Mouse (Mus musculus) liver, embryonic 14.5 days (tissue): Measurements from ENCODE around the gene Taf6l. TPM values are rescaled to one million over a fixed set of nuclear protein-coding genes. Genes with fewer than 3 reads are reported as not detected.
A peak's percentile ranks its signal among the peaks of the same experiment; 100 is the strongest.

Source experiments
- ATAC-seq: fragments of 200-750 bp; cut with Nextera tagmentation; 2 replicates; pipeline ENCODE4 v1.8.0; 2017; ENCODE audit warnings: moderate number of reproducible peaks, mild to moderate bottlenecking, moderate library complexity; ENCODE audit not compliant: insufficient read depth
- DNase-seq, 3 experiments: peaks; one replicate each; pipeline ENCODE4 v3.0.0-alpha.2; 2012 to 2013; ENCODE audit warnings: low read depth in 3 of 3, low spot score in 3 of 3
- H3K27ac ChIP-seq: fragments of 300-500 bp; sonication (generic); 2 replicates; pipeline ENCODE4 v1.5.1; 2014; ENCODE audit warnings: moderate library complexity, mild to moderate bottlenecking, control low read depth, inconsistent platforms
- H3K27me3 ChIP-seq: fragments of 300-500 bp; sonication (generic); 2 replicates; pipeline ENCODE4 v1.6.1; 2014; ENCODE audit warnings: mild to moderate bottlenecking, low read length, moderate library complexity; ENCODE audit not compliant: control insufficient read depth, insufficient read depth
- H3K36me3 ChIP-seq: fragments of 300-500 bp; sonication (generic); replicated peaks from 2 replicates; pipeline ENCODE4 v1.6.1; 2014; ENCODE audit warnings: low read depth; ENCODE audit not compliant: control insufficient read depth, insufficient read depth
- H3K4me1 ChIP-seq, 2 experiments: fragments of 200-500 bp in 1 of 2; fragments of 300-500 bp in 1 of 2; sonication (generic) in 1 of 2; replicated peaks; 2 replicates each; pipeline ENCODE4 v1.6.1; 2012 to 2014; ENCODE audit warnings: antibody characterized with exemption in 1 of 2, inconsistent platforms in 1 of 2, low read length in 1 of 2; ENCODE audit not compliant: control insufficient read depth in 2 of 2, insufficient read depth in 2 of 2
- H3K4me2 ChIP-seq: fragments of 300-500 bp; sonication (generic); 2 replicates; pipeline ENCODE4 v1.6.1; 2014; ENCODE audit warnings: low read depth, mild to moderate bottlenecking, control low read depth, moderate library complexity
- H3K4me3 ChIP-seq, 2 experiments: fragments of 200-500 bp in 1 of 2; fragments of 300-500 bp in 1 of 2; sonication (generic) in 1 of 2; 2 replicates each; pipeline ENCODE4 v1.5.1; 2012 to 2014; ENCODE audit warnings: low read depth in 2 of 2, low read length in 2 of 2, mild to moderate bottlenecking in 2 of 2, control low read depth in 1 of 2, inconsistent platforms in 1 of 2, moderate library complexity in 1 of 2; ENCODE audit not compliant: insufficient read depth in 1 of 2
- H3K9ac ChIP-seq: fragments of 300-500 bp; sonication (generic); replicated peaks from 2 replicates; pipeline ENCODE4 v1.6.1; 2014; ENCODE audit warnings: mild to moderate bottlenecking, control low read depth, moderate library complexity
- H3K9me3 ChIP-seq: fragments of 300-500 bp; sonication (generic); 2 replicates; pipeline ENCODE4 v1.6.1; 2016; ENCODE audit warnings: low read length, mixed read lengths; ENCODE audit not compliant: control insufficient read depth
- CTCF ChIP-seq: IDR thresholded peaks from 2 replicates; pipeline ENCODE4 v1.5.1; 2016; ENCODE audit warnings: antibody characterized with exemption, low read depth, control low read depth
- EP300 ChIP-seq: IDR thresholded peaks from 2 replicates; pipeline ENCODE4 v1.6.1; 2016; ENCODE audit warnings: antibody characterized with exemption, low read depth
- WGBS: fragments of 180-500 bp; shearing (Covaris S2); extraction: QIAGEN DNeasy Blood & Tissue Kit; methylation state at CpG from one replicate; pipeline ENCODE4 v1.1.7; 2014; ENCODE audit not compliant: insufficient replicate concordance; 5-methylcytosine and 5-hydroxymethylcytosine counted together
- polyA plus RNA-seq, 2 experiments: library from polyadenylated mRNA; depleted of rRNA in 1 of 2; stranded (reverse) in 1 of 2; unstranded in 1 of 2; fragments of >200 nt; fragmentation: Nextera tagmentation in 1 of 2; extraction: Ambion mirVana in 1 of 2; gene quantifications; 2 replicates each; pipeline versions ENCODE4 v1.2.1 to v1.2.3; 2012 to 2014

Taf6l gene
- polyA plus RNA-seq, 2 experiments, result 7.9 to 8.3 TPM

- Histone ChIP-seq H3K27ac (no peak overlapping the region), H3K9ac (no peak overlapping the region), H3K27me3 (no peaks in the 10 kb centered on the region), H3K36me3 (peaks cover 8% of the 10 kb centered on the region), H3K4me2 (no peak overlapping the region), H3K4me3 (no peak overlapping the region), H3K9me3 (no peaks in the 10 kb centered on the region), H3K4me1 (peaks cover 10 to 11% of the 10 kb centered on the region in 2 experiments; a peak in 3 of 4 replicates)
- WGBS, result 67% methylated on average over 11 of the region's 11 CpGs
- no peak for TF ChIP-seq EP300
- TF ChIP-seq CTCF, result no peak
- no peak for DNase-seq
- no peak for ATAC-seq
Measured at GRCm38 (mm10) chr19:8803879-8804660, 17.9 kb upstream of the Taf6l start.

GRCm38 (mm10) chr19:8803204-8803780 is 17.1 kb upstream of the Taf6l start:
- 68% methylated on average over 9 of the region's 9 CpGs for WGBS
- Histone ChIP-seq H3K27ac (peak overlapping the region; percentile 9; the same call in 1 of the 2 replicates), H3K9ac (no peak overlapping the region), H3K9me3 (no peaks in the 10 kb centered on the region), H3K36me3 (peaks cover 8% of the 10 kb centered on the region), H3K4me2 (peak overlapping the region; percentile 92), H3K4me3 (peak overlapping the region in 1 of 2 experiments; percentile 72; a peak in 1 of 4 replicates), H3K4me1 (peaks cover 13 to 14% of the 10 kb centered on the region in 2 experiments), H3K27me3 (no peaks in the 10 kb centered on the region)
- ATAC-seq (no peak), DNase-seq (no peak)
- TF ChIP-seq EP300 (no peak), CTCF (no peak)

- peak within 1 kb of the TSS; percentile 72 to 84 for H3K4me3 ChIP-seq
- peak within 1 kb of the TSS; percentile 60 for H3K9ac ChIP-seq
- peak within 1 kb of the TSS; percentile 69 for H3K27ac ChIP-seq
- no peaks in the 10 kb centered on the region for H3K9me3 ChIP-seq
- WGBS, result under 1% methylated on average over 30 of the region's 30 CpGs
- peak; percentile 95 for ATAC-seq
- no peaks in the 10 kb centered on the region for H3K27me3 ChIP-seq
- DNase-seq, result peak; percentile 99
- peaks cover 5% of the 10 kb centered on the region for H3K36me3 ChIP-seq
- TF ChIP-seq EP300, result 0 out of 2 replicates have a peak, but pooled peaks have one; percentile 36
- TF ChIP-seq CTCF, result no peak
- peak within 1 kb of the TSS; percentile 92 for H3K4me2 ChIP-seq
- H3K4me1 ChIP-seq, result peaks cover 13 to 14% of the 10 kb centered on the region in 2 experiments
Measured at GRCm38 (mm10) chr19:8802130-8802821, 16.1 kb upstream of the Taf6l start, which contains the start of gene Zbtb3. Gene Zbtb3, plus strand, starts transcription at chr19:8802555.

DNA sequence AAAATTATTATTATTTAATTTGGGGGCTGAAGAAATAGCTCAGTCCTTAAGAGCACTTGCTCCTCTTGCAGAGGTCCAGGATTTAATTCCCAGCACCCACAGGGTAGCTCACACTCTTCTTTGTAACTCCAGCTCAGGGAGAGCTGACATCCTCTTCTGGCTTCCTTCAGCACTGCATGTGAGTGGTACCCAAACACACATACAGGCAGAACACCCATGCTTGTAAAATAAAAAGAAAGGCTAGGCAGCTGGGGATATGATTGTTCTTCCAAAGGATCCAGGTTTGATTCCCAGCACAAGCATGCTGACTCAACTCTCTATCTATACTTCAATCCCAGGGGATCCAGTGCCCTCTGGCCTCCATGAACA is 12.7 kb upstream of the Taf6l start:
- Histone ChIP-seq H3K9ac (no peak overlapping the region), H3K27ac (no peak overlapping the region), H3K36me3 (peaks cover 13% of the 10 kb centered on the region), H3K27me3 (no peaks in the 10 kb centered on the region), H3K9me3 (no peaks in the 10 kb centered on the region), H3K4me3 (peak overlapping the region in 1 of 2 experiments; percentile 74; a peak in 2 of 4 replicates), H3K4me2 (peak overlapping the region; percentile 87), H3K4me1 (peaks cover 14 to 16% of the 10 kb centered on the region in 2 experiments)
- no peak for ATAC-seq
- TF ChIP-seq CTCF, result no peak
- no peak for TF ChIP-seq EP300
- no peak for DNase-seq
